ENCODE assay signal across 30 mouse cellular contexts in the genomic region with DNA sequence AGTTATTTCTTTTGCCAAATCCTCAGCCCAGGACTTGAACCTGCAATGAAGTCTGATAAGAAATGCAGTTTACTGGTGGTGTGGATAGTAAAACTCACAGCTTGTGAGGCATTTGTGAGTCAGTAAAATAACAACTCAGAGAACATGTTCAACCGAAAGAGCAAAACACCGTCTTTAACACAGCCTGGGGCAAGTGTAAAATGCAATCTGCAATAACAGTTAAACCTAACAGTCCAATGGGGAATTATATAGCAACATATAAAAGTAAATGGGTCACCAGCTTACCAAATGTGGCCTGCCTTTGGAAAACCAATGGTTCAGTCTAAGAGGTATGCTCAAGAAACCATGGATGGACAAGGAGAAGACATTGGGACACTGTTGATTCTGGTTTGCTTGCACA.
"Had no signal": no experiment of that assay in that cellular context is flagged by ENCODE, and none has a peak within 500 bp of the region (broad histone marks: within the 10 kb centered on the region; RNA-seq: fewer than 3 reads in every experiment).

No protein-coding gene starts in this region.

- H3K9me3 ChIP-seq: limb, embryonic 12.5 days; limb, embryonic 15.5 days; liver, embryonic 12.5 days; liver, embryonic 13.5 days; liver, embryonic 15.5 days; lung, embryonic 15.5 days; megakaryocyte, embryonic 14.5 days; midbrain, embryonic 10.5 days; midbrain, embryonic 12.5 days; midbrain, embryonic 13.5 days; midbrain, embryonic 15.5 days had no signal

- H3K36me3 ChIP-seq: limb, embryonic 12.5 days; limb, embryonic 15.5 days; liver, embryonic 12.5 days; liver, embryonic 13.5 days; liver, embryonic 15.5 days; lung, embryonic 15.5 days; midbrain, embryonic 10.5 days; midbrain, embryonic 12.5 days; midbrain, embryonic 13.5 days; midbrain, embryonic 15.5 days had no signal

- H3K4me1 ChIP-seq: limb, embryonic 12.5 days; limb, embryonic 15.5 days; liver, embryonic 12.5 days; liver, embryonic 13.5 days; liver, embryonic 15.5 days; lung, embryonic 15.5 days; megakaryocyte, embryonic 14.5 days; midbrain, embryonic 10.5 days; midbrain, embryonic 12.5 days; midbrain, embryonic 13.5 days; midbrain, embryonic 15.5 days had no signal

- ATAC-seq: liver, embryonic 12.5 days; liver, postnatal 0 days; lung, postnatal 0 days; midbrain, embryonic 13.5 days; midbrain, embryonic 15.5 days; midbrain, embryonic 16.5 days had no signal

- H3K4me2 ChIP-seq: limb, embryonic 12.5 days; limb, embryonic 15.5 days; liver, embryonic 11.5 days; liver, embryonic 12.5 days; liver, embryonic 13.5 days; liver, embryonic 15.5 days; lung, embryonic 14.5 days; lung, embryonic 15.5 days; midbrain, embryonic 11.5 days; midbrain, embryonic 12.5 days; midbrain, embryonic 13.5 days; midbrain, embryonic 15.5 days had no signal

- DNase-seq: left cerebral cortex, postnatal 4 days; liver; liver, embryonic 13.5 days; liver, postnatal 0 days; lung, adult 18-20 months; lung, adult 2 months; lung, embryonic 14.5 days; lung, postnatal 10 days; lung, postnatal 14 days; lung, postnatal 36 days; lung, postnatal 4 days; midbrain, embryonic 14.5 days had no signal

- H3K4me3 ChIP-seq: left cerebral cortex, adult 2 months; limb, embryonic 12.5 days; limb, embryonic 15.5 days; liver, embryonic 12.5 days; liver, embryonic 13.5 days; liver, embryonic 15.5 days; lung, embryonic 15.5 days; megakaryocyte, embryonic 14.5 days; midbrain, embryonic 10.5 days; midbrain, embryonic 12.5 days; midbrain, embryonic 13.5 days; midbrain, embryonic 15.5 days; myocyte had no signal

- H3K9ac ChIP-seq: limb, embryonic 12.5 days; limb, embryonic 15.5 days; liver, embryonic 12.5 days; liver, embryonic 13.5 days; liver, embryonic 14.5 days; liver, embryonic 15.5 days; liver, postnatal 0 days; lung, embryonic 14.5 days; lung, embryonic 15.5 days; midbrain, embryonic 12.5 days; midbrain, embryonic 13.5 days; midbrain, embryonic 15.5 days had no signal

- H3K27ac ChIP-seq: left cerebral cortex, adult 2 months; limb, embryonic 12.5 days; limb, embryonic 15.5 days; liver, embryonic 12.5 days; liver, embryonic 13.5 days; liver, embryonic 14.5 days; liver, embryonic 15.5 days; lung, embryonic 15.5 days; macrophage; midbrain, embryonic 10.5 days; midbrain, embryonic 12.5 days; midbrain, embryonic 13.5 days; midbrain, embryonic 15.5 days had no signal

- H3K27me3 ChIP-seq: limb, embryonic 12.5 days; limb, embryonic 15.5 days; liver, embryonic 12.5 days; liver, embryonic 13.5 days; liver, embryonic 15.5 days; lung, embryonic 15.5 days; megakaryocyte, embryonic 14.5 days; midbrain, embryonic 12.5 days; midbrain, embryonic 13.5 days; midbrain, embryonic 15.5 days had no signal
